Mouse (Mus musculus) lung, adult 2 months (tissue): ENCODE data around the gene Maged2.

Experiments used
- CTCF ChIP-seq: fragments of 200-500 bp; IDR thresholded peaks from 2 replicates; pipeline ENCODE4 v1.5.1; 2011; ENCODE audit warnings: mild to moderate bottlenecking, low read length, control low read depth; ENCODE audit not compliant: insufficient read depth
- POLR2A ChIP-seq: fragments of 200-500 bp; IDR thresholded peaks from 2 replicates; pipeline ENCODE4 v1.6.1; 2011; ENCODE audit warnings: low read depth, mild to moderate bottlenecking, control low read depth, low read length, borderline replicate concordance; ENCODE audit errors: extremely low read depth

DNA sequence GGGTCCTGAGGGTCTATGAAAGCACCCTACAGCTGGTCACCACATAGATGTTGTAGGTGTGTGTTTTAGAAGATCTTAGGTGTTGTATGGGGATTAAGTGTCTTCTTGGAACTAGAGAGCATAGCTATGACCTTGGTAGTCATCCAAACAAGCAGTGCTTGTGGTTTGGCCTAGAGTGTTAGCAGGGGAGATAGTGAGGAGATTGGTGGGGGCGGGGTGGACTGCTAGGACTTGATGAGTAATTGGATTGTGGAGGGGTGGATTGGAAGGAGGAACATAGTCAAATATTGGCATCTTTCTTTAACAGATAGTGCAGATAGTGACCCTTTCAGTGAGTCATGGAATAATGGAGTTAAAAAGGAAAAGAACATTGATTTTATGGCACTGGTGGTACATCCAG, 1.5 kb upstream of the Maged2 start:
- TF ChIP-seq CTCF (no peak), POLR2A (no peak)
